Mouse (Mus musculus) forebrain, embryonic 13.5 days (tissue): Measurements from ENCODE around the gene Ankmy1. TPM values are rescaled to one million over a fixed set of nuclear protein-coding genes. Genes with fewer than 3 reads are reported as not detected.

Experiments used
- ATAC-seq: fragments of 200-750 bp; cut with Nextera tagmentation; 2 replicates; pipeline ENCODE4 v1.8.0; 2017
- H3K27ac ChIP-seq: fragments of 300-500 bp; sonication (generic); 2 replicates; pipeline ENCODE4 v1.5.1; 2015; ENCODE audit warnings: inconsistent platforms, mild to moderate bottlenecking, moderate library complexity
- H3K27me3 ChIP-seq: fragments of 300-500 bp; sonication (generic); 2 replicates; pipeline ENCODE4 v1.6.1; 2015; ENCODE audit warnings: mild to moderate bottlenecking, inconsistent platforms
- H3K36me3 ChIP-seq: fragments of 300-500 bp; sonication (generic); 2 replicates; pipeline ENCODE4 v1.6.1; 2015; ENCODE audit warnings: mild to moderate bottlenecking, inconsistent platforms; ENCODE audit not compliant: poor library complexity, severe bottlenecking
- H3K4me1 ChIP-seq: fragments of 300-500 bp; sonication (generic); 2 replicates; pipeline ENCODE4 v1.6.1; 2015; ENCODE audit warnings: inconsistent platforms
- H3K4me2 ChIP-seq: fragments of 300-500 bp; sonication (generic); 2 replicates; pipeline ENCODE4 v1.6.1; 2015; ENCODE audit warnings: inconsistent platforms, mild to moderate bottlenecking, moderate library complexity
- H3K4me3 ChIP-seq: fragments of 300-500 bp; sonication (generic); 2 replicates; pipeline ENCODE4 v1.5.1; 2015; ENCODE audit warnings: mild to moderate bottlenecking, inconsistent platforms
- H3K9ac ChIP-seq: fragments of 300-500 bp; sonication (generic); 2 replicates; pipeline ENCODE4 v1.6.1; 2015; ENCODE audit warnings: mild to moderate bottlenecking, inconsistent platforms
- H3K9me3 ChIP-seq: fragments of 300-500 bp; sonication (generic); replicated peaks from 2 replicates; pipeline ENCODE4 v1.6.1; 2016; ENCODE audit warnings: inconsistent platforms
- WGBS: fragments of 180-500 bp; shearing (Covaris S2); methylation state at CpG from one replicate; pipeline ENCODE4 v1.1.7; 2015; 5-methylcytosine and 5-hydroxymethylcytosine counted together
- polyA plus RNA-seq: library from polyadenylated mRNA; unstranded; fragments of >200 nt; fragmentation: Nextera tagmentation; extraction: Ambion mirVana; gene quantifications from 2 replicates; pipeline ENCODE4 v1.2.1, GENCODE M21; 2015

The Ankmy1 gene
- polyA plus RNA-seq, 1 experiment from 2014 or later: 1.4 TPM

- Histone ChIP-seq H3K4me1 (peaks cover 29% of the 10 kb centered on the region), H3K27me3 (peaks cover 5% of the 10 kb centered on the region; the same call in 1 of the 2 replicates), H3K4me3 (peak overlapping the region; percentile 71), H3K4me2 (peak overlapping the region; percentile 79), H3K36me3 (peaks cover 11% of the 10 kb centered on the region), H3K9me3 (no peaks in the 10 kb centered on the region), H3K9ac (peak overlapping the region; percentile 82), H3K27ac (peak overlapping the region; percentile 95)
- no peak for ATAC-seq
- WGBS: 83% methylated on average over 4 of the region's 4 CpGs
These were observed 30.9 kb upstream of the Ankmy1 start for GRCm38 (mm10) chr1:92933611-92934010.

- no peak for ATAC-seq
- H3K9ac ChIP-seq: no peak overlapping the region
- peaks cover 15% of the 10 kb centered on the region for H3K27me3 ChIP-seq
- peaks cover 9% of the 10 kb centered on the region for H3K4me1 ChIP-seq
- WGBS: 9% methylated on average over 1 of the region's 1 CpGs
- H3K27ac ChIP-seq: no peak overlapping the region
- H3K9me3 ChIP-seq: no peaks in the 10 kb centered on the region
- no peak overlapping the region for H3K4me2 ChIP-seq
- H3K36me3 ChIP-seq: no peaks in the 10 kb centered on the region
- no peak overlapping the region for H3K4me3 ChIP-seq
These were observed 27.5 kb upstream of the Ankmy1 start for GRCm38 (mm10) chr1:92930171-92930706.

- Histone ChIP-seq H3K36me3 (peaks cover 50% of the 10 kb centered on the region), H3K4me1 (no peaks in the 10 kb centered on the region), H3K4me2 (no peak overlapping the region), H3K27ac (no peak overlapping the region), H3K27me3 (0 out of 2 replicates have a peak, but pooled peaks cover 2% of the 10 kb centered on the region), H3K9me3 (no peaks in the 10 kb centered on the region), H3K4me3 (no peak overlapping the region), H3K9ac (no peak overlapping the region)
- no peak for ATAC-seq
- 96% methylated on average over 4 of the region's 4 CpGs for WGBS
These were observed 18.8 kb upstream of the Ankmy1 start for GRCm38 (mm10) chr1:92921496-92921895.

- no peak overlapping the region for H3K27ac ChIP-seq
- H3K36me3 ChIP-seq: peaks cover 59% of the 10 kb centered on the region
- ATAC-seq: no peak
- no peaks in the 10 kb centered on the region for H3K9me3 ChIP-seq
- H3K4me2 ChIP-seq: no peak overlapping the region
- 88% methylated on average over 7 of the region's 7 CpGs for WGBS
- H3K9ac ChIP-seq: no peak overlapping the region
- no peaks in the 10 kb centered on the region for H3K4me1 ChIP-seq
- 0 out of 2 replicates have a peak, but pooled peaks cover 2% of the 10 kb centered on the region for H3K27me3 ChIP-seq
- H3K4me3 ChIP-seq: no peak overlapping the region
These were observed 17.9 kb upstream of the Ankmy1 start for GRCm38 (mm10) chr1:92920474-92921200.

- Histone ChIP-seq H3K4me1 (no peaks in the 10 kb centered on the region), H3K4me2 (no peak overlapping the region), H3K27me3 (0 out of 2 replicates have a peak, but pooled peaks cover 2% of the 10 kb centered on the region), H3K9me3 (no peaks in the 10 kb centered on the region), H3K4me3 (no peak overlapping the region), H3K27ac (no peak overlapping the region), H3K36me3 (peaks cover 67% of the 10 kb centered on the region), H3K9ac (no peak overlapping the region)
- WGBS: 78% methylated on average over 12 of the region's 12 CpGs
- no peak for ATAC-seq
These were observed 17.1 kb upstream of the Ankmy1 start for GRCm38 (mm10) chr1:92919775-92920174.

- Histone ChIP-seq H3K4me3 (no peak overlapping the region), H3K27me3 (no peaks in the 10 kb centered on the region), H3K27ac (no peak overlapping the region), H3K4me2 (no peak overlapping the region), H3K9me3 (no peaks in the 10 kb centered on the region), H3K36me3 (peaks cover 73% of the 10 kb centered on the region), H3K9ac (no peak overlapping the region), H3K4me1 (no peaks in the 10 kb centered on the region)
- ATAC-seq: no peak
- WGBS: 97% methylated on average over 11 of the region's 11 CpGs
These were observed 16.4 kb upstream of the Ankmy1 start for GRCm38 (mm10) chr1:92919151-92919550.

GRCm38 (mm10) chr1:92916725-92917124 is 14.0 kb upstream of the Ankmy1 start:
- Histone ChIP-seq H3K27me3 (no peaks in the 10 kb centered on the region), H3K36me3 (peaks cover 79% of the 10 kb centered on the region), H3K4me3 (no peak overlapping the region), H3K4me1 (peaks cover 15% of the 10 kb centered on the region), H3K27ac (no peak overlapping the region), H3K9me3 (no peaks in the 10 kb centered on the region), H3K9ac (no peak overlapping the region), H3K4me2 (no peak overlapping the region)
- WGBS: 96% methylated on average over 9 of the region's 9 CpGs
- ATAC-seq: no peak

GRCm38 (mm10) chr1:92914993-92915392 is 12.3 kb upstream of the Ankmy1 start:
- H3K36me3 ChIP-seq: peaks cover 64% of the 10 kb centered on the region
- H3K4me3 ChIP-seq: no peak overlapping the region
- H3K9ac ChIP-seq: no peak overlapping the region
- H3K4me2 ChIP-seq: no peak overlapping the region
- WGBS: 97% methylated on average over 11 of the region's 11 CpGs
- ATAC-seq: no peak
- H3K27ac ChIP-seq: no peak overlapping the region
- no peaks in the 10 kb centered on the region for H3K9me3 ChIP-seq
- peaks cover 24% of the 10 kb centered on the region for H3K4me1 ChIP-seq
- no peaks in the 10 kb centered on the region for H3K27me3 ChIP-seq

GRCm38 (mm10) chr1:92914239-92914638 is 11.5 kb upstream of the Ankmy1 start:
- Histone ChIP-seq H3K9me3 (no peaks in the 10 kb centered on the region), H3K9ac (no peak overlapping the region), H3K27ac (no peak overlapping the region), H3K4me1 (peaks cover 31% of the 10 kb centered on the region), H3K27me3 (0 out of 2 replicates have a peak, but pooled peaks cover 2% of the 10 kb centered on the region), H3K4me2 (no peak overlapping the region), H3K4me3 (no peak overlapping the region), H3K36me3 (peaks cover 56% of the 10 kb centered on the region)
- 80% methylated on average over 4 of the region's 4 CpGs for WGBS
- no peak for ATAC-seq

GRCm38 (mm10) chr1:92912286-92912685 is 9.6 kb upstream of the Ankmy1 start:
- H3K4me3 ChIP-seq: peak overlapping the region; percentile 84
- no peak overlapping the region for H3K27ac ChIP-seq
- peak overlapping the region; percentile 92 for H3K9ac ChIP-seq
- WGBS: 52% methylated on average over 1 of the region's 1 CpGs
- 0 out of 2 replicates have a peak, but pooled peaks cover 4% of the 10 kb centered on the region for H3K27me3 ChIP-seq
- no peaks in the 10 kb centered on the region for H3K9me3 ChIP-seq
- peak overlapping the region; percentile 80 for H3K4me2 ChIP-seq
- H3K36me3 ChIP-seq: peaks cover 37% of the 10 kb centered on the region
- ATAC-seq: no peak
- peaks cover 45% of the 10 kb centered on the region for H3K4me1 ChIP-seq

- Histone ChIP-seq H3K4me3 (peak overlapping the region; percentile 84), H3K27ac (peak overlapping the region; percentile 92), H3K4me1 (peaks cover 47% of the 10 kb centered on the region), H3K9ac (peak overlapping the region; percentile 92), H3K27me3 (0 out of 2 replicates have a peak, but pooled peaks cover 4% of the 10 kb centered on the region), H3K9me3 (no peaks in the 10 kb centered on the region), H3K36me3 (peaks cover 31% of the 10 kb centered on the region), H3K4me2 (peak overlapping the region; percentile 80)
- 35% methylated on average over 8 of the region's 8 CpGs for WGBS
- no peak for ATAC-seq
These were observed 9.0 kb upstream of the Ankmy1 start for GRCm38 (mm10) chr1:92911721-92912138.

GRCm38 (mm10) chr1:92910925-92911720 is 8.4 kb upstream of the Ankmy1 start:
- peak; percentile 36 for ATAC-seq
- WGBS: under 1% methylated on average over 52 of the region's 85 CpGs

More at GRCm38 (mm10) chr1:92910925-92911720, 8.4 kb upstream of the Ankmy1 start:
- peak overlapping the region; percentile 80 for H3K4me2 ChIP-seq
- 0 out of 2 replicates have a peak, but pooled peaks cover 4% of the 10 kb centered on the region for H3K27me3 ChIP-seq
- no peaks in the 10 kb centered on the region for H3K9me3 ChIP-seq
- peak overlapping the region; percentile 84 for H3K4me3 ChIP-seq
- peak overlapping the region; percentile 92 for H3K9ac ChIP-seq
- H3K36me3 ChIP-seq: peaks cover 25% of the 10 kb centered on the region
- H3K27ac ChIP-seq: peak overlapping the region; percentile 92
- peaks cover 53% of the 10 kb centered on the region for H3K4me1 ChIP-seq
